Mouse (Mus musculus): ENCODE results near the gene Ptcd2.
A peak's percentile ranks its signal among the peaks of the same experiment; 100 is the strongest.

Gene Ptcd2

DNA sequence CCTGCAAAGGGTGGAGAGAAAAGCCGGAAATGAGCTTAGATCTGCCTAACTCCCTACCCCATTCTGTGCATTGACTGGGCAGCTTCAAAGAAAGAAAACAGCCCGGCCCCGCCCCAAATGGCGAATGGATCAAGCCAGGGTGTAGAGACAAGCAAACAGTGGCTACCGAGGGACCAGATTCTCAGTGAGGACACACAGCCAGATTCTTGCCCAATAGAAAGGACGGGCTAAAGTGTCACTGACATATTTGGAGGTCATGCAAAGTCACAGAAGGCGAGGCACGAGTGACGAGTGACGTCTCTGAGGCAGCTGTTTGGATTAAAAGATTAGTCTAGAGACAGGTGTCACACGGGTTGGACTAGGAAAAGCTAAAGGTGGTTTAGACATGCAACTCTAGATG is 40.1 kb downstream of the Ptcd2 start:
- DNase-seq, result no peak

DNA sequence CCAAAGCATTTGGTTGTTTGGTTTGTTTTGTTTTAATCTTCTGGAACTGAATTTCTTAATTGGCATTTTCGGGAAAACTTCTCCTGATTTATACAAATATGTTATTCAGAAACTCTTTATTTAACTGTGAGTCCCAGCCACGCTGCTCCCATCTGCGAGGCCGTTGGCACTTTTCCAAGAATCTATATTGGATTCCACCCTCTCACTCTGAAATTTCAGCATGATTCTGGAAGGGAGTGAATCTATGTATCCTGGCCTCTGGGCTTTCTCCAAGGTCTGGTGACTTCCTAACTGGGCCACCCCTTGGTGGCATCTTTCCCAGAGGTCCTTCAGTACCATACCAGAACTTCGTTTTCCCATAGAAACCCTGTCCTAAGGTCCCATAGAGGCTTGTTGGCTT is 40.7 kb downstream of the Ptcd2 start:
- peak in 1 of 2 experiments; percentile 16 for DNase-seq

DNA sequence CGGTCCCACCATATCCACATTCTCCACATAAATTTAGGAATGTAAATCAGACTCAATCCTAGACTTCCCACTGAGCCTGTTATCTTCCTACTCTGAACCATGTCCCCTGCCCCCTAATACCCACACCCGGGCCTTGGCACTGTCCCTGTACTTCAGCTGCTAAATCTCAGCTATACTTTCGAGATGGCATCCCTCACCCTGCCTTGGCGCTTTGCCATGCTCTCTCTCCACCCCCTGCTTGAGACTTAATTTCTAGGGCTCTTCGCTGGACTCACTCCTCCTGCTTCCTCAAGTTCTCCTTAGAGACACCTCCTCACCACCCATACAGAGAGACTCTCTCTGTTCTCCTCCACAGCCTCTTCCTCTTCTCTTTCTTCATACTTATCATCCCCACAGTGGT is 44.6 kb downstream of the Ptcd2 start:
- DNase-seq, result no peak

DNA sequence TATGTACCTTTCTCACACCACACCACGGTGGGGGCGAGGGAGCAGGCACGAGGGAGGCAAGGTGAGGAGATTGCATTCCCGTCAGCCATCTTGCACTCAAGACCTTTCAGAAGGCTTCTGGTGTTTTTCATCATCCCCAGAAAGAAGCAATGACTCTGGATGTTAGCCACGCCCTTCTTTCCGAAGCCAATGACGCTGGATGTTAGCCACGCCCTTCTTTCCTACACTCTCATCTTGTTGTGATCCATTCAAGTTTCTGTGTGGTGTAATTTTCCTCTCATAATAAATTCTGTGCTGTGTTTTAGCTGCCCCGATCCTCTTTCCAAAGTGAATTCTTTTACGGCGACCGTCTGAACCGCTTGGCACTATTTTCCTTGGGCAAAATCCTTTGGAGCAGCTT is 50.3 kb downstream of the Ptcd2 start:
- no peak for DNase-seq

DNA sequence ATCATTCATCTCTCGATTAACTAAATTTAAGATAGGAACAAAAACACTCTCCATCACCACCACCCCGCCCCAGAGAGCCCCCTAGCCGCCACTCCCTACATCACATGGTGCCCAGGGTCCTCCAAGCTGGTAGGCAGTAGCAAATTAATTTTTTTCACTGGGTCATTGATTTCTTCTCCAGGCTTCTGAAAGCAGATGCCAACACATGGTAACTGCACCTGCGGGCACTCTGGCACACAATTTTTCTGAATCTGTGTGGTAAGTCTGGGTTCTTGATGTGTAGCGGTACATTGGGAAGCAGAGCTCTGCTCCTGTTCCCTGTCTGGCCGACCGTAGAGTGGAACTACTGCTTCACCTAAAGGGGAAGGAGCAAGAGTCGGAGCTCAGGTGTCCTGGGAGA is 53.7 kb downstream of the Ptcd2 start:
- no peak for DNase-seq

DNA sequence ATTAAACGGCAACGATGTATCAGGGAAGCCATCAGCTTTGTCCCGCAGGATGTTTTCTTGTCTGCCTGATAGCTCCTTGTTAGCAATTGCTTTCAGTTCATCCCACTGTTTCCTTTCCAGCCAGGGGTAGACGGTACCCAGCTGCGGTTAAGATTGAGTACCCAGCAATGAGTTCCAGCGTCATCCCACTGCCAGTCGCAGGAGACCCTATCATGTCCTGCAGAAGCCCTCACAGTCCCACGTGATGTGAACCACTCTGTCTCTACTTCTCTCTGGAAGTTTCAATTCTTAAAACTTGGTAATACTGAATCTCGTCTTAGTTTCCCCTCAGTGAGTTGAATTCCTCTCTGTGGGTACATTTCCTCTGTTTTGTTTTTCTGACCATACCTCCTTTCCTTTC is 56.7 kb downstream of the Ptcd2 start:
- no peak for DNase-seq

DNA sequence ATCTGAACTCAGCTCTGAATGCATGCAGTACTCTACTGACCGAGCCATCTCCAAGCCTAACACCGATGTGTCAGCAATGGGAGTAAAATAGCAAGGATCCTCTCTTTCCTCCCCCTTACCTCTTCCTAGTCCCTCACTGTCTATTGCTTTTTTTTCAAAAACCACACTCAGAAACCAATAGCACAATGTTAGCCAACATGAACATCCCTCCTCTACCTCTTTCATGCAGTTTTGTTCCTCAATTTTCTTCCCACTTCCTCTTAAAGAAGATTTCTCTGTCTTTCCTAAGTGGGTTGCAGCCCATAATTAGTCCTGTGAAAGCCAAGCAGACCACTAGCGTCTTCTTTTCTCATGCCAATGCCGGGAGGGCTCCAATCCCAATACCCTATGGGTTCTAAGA is 57.3 kb downstream of the Ptcd2 start:
- DNase-seq, result no peak

DNA sequence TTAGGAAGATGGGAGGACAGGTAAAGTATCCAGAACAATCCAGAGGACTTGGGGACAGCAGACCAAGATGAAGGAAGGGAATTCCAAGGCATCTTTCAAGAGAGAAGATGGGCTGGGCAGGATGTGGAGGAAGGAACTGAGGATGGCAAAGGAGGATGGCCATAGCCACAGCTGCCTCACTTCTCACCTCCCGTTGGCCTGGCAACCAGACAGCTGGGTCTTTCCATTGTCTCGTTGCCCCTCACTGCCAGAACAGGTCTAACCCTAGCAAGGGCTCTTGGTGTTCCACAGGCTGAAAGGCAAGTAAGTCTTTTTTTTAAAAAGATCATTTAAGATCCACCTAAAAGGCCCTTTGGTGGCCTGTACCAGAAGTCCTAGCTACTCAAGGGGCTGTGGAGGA is 59.3 kb downstream of the Ptcd2 start:
- DNase-seq, result no peak

DNA sequence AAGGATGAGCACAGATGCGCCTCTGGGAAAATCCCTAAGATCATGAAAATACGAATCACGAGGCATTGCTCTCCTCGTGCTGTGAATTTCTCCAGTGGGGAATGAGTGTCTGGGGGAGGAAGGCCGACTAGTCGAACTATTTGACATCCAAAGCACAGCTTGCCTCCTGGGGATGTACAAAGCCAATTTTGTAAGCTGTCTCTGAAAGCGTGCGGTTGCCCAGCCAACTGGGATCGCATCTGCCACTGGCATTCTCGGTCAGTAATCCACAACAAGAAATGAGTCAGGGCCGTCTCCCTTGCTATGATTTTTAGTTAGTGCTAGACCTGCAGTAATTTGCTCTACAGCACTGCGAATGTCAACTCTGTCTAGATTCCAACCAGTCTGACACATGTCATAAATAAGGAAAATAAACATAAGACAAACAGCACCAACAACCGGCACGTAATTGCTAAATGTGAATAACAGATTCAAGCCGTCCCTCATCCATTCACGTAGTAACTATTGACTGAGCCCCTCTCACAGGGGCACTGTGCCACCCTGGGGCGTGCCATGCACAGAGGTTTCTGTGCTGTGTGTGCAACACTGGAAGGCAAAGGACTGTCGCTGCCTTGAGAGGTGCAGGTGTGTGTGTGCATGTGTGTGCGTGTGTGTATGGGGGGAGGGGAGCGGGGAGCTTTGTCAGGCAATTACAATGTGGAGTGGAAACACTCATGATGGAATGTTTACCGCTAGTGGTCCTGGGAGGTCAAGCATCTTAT is 59.9 kb downstream of the Ptcd2 start:
- no peak for DNase-seq

DNA sequence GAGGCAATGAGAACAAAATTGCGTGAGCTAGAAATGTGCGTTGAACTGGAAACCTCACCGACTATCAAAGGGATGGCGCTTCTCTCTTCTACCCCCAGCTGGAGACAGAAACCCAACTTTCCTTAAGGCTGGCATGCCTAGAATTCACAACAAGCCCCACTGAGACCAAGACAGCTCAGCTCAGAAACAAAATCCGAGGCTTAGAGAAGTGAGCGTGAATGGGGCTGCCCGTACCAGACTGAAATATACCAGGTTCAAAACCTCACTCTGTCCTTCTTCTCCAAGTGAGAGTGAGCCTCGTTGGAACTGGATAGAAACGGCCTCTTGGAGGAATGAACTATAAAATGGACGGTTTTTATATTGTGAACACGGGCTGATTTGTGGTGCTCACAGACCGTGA is 60.6 kb downstream of the Ptcd2 start:
- DNase-seq, result no peak

DNA sequence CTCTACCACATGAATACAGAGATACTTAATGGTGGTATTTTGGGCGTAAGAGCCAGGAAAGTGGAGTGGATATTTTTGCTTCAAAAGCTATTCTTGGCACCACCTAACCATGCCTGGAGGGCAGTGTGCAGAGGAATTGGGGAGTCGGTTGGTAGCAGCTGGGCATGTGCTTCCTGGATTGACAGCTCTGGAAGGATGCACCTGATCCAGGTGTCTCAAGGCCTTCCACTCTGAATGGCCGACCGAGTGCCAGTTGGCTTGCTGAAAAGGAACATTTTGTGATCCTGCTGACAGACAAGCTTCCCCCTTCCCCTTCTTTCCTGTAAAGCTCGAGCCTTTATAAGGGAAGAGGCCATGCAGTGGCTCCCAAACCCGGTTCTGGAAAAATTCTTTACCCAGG is 61.5 kb downstream of the Ptcd2 start:
- no peak for DNase-seq

DNA sequence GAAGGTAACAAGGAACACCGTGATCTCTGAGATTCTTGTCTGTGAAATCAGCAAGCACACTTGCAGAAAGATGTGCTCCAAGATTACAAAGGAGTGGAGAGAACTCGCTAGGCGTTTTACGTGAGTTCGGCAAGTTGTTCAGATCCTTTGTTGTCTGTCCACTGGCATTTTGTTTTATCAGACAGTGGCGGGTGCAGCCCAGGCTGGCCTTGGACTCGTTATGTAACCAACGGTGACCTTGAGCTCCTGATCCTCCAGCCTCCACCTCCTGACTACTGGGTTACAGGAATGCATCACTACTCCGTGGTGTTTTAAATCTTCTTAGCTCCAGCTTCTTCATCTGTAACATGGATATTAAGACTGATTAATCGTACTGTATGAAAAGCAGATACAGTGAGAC is 65.2 kb downstream of the Ptcd2 start:
- no peak for DNase-seq

DNA sequence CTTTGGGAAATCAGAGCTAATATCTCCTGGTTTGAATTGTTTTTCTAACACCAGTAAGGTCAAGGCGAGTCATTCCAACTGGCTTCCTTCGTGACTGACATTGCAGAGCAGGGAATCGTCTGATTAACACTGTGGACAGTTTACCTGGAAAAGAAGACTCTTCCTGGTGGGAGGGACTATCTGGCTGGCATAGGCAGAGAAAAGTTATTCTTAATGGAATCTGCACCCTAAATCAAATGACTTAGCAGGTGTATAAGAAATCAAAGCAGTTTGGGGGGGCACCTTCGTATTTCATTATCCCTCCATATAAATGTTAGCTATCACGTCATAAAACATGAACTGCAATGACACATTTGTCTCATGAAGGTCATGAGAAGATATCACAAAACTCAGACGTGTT is 66.0 kb downstream of the Ptcd2 start:
- no peak for DNase-seq

DNA sequence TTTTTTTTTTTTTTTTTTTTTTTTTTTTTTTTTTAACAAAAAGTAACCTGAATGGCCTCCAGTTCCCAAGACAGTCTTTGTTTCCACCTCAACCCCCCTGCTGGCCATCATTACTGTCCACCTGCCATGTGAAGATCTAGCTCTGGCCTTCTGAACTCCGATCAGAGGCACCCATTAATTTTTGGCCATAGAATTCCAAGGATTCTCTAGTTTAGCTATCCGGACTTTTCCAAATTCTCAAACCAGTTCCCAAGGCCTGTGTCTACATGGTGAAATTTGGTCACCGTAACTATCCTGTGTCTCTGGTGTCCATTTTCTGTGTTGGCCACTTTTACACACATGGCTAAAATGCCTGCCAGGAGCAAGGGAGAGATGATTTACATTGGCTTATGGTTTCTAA is 67.0 kb downstream of the Ptcd2 start:
- no peak for DNase-seq

DNA sequence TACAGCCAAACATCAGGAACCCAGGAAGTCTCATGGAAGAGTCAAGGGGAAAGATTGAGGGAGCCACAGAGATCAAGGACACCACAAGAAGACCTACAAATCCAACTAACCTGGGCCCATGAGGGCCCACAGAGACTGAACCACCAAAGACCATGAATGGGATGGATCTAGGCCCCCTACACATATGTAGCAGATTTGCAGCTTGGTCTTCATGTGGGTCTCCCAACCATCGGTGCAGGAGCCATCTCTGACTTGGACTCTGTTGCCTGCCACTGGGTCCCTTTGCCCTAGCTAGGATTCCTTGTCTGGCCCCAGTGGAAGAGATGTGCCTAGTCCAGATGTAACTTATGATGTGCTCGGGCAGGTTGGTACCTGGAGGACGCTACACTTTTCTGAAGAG is 72.5 kb downstream of the Ptcd2 start:
- no peak for DNase-seq

Measured in kidney, postnatal 4 days (tissue).